Mouse (Mus musculus): ENCODE measurements around the gene Mon1b. TPM values are rescaled to one million over a fixed set of nuclear protein-coding genes. Genes with fewer than 3 reads are reported as not detected.

Gene Mon1b
- polyA plus RNA-seq, 1 experiment: 10.9 TPM

DNA sequence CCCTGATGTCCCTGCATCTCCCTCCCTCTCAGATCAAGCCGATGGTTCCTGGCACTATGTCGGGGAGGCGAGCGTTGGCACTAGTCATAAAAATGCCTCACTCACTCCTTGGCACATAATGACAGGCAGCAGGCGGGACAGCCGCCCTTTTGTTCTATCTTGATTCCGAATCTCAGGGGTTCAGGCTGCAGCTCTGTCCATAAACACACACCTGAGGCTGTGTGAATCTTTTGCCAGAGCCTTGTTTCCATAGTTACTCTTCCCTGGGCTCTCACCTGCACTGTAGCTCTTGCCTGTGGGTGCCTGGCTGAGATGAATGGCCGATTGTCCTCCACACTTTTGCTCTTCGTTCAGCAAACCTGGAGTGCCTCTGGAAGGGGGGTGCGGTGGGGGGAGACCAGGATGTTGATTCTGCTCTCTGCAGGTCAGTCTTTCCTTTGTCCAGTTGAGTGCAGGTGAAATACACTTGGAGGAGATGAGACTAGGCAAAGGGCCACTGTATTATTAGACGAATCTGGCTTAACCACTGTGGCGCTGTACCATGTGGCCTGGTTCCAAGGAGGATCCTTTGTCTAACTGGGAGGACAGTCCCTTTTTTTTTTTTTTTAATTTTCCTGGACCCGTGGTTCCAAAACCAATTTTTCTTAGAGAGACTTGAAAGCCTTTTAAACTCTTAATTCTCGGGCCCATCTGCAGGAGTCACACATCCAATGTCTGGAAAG lies 56.4 kb downstream of the Mon1b start:
- Histone ChIP-seq H3K4me3 (replicated peaks; ENCODE audit: extremely low read depth, low read depth, low read length) (no peak overlapping the region), H3K4me1 (ENCODE audit: control insufficient read depth, insufficient read depth, low read length) (no peaks in the 10 kb centered on the region)
- no peak for TF ChIP-seq CTCF (IDR thresholded peaks at IDR 0.05; ENCODE audit: insufficient read depth, low read length)
- no peak for TF ChIP-seq POLR2A (IDR thresholded peaks at IDR 0.05; ENCODE audit: borderline replicate concordance, extremely low read depth, low read depth, low read length)
- WGBS: 50% methylated on average over 14 of the region's 14 CpGs
- no peak for DNase-seq

Other genes with a start within 250 kb of the Mon1b start
- 0.18 TPM in 1 of 2 replicates, not detected in the other for gene Syce1l, start 7.6 kb downstream of the Mon1b start, polyA plus RNA-seq (2012; rRNA removed)
- 0.06 TPM in 1 of 2 replicates, not detected in the other for gene Adamts18, start 213.2 kb downstream of the Mon1b start, polyA plus RNA-seq (2012; rRNA removed)

All from lung, adult 2 months (tissue).